Mouse (Mus musculus): ENCODE results near the gene Phldb2.

The Phldb2 gene

GRCm38 (mm10) chr16:45890471-45891200 lies 62.8 kb downstream of the Phldb2 start:
- DNase-seq, result peak; percentile 58 to 62

- peak in 1 of 2 experiments; percentile 41 for DNase-seq
Observed at GRCm38 (mm10) chr16:45889636-45890035, 63.8 kb downstream of the Phldb2 start.

- peak in 1 of 2 experiments; percentile 63 for DNase-seq
Observed at GRCm38 (mm10) chr16:45886599-45886998, 66.8 kb downstream of the Phldb2 start.

- peak; percentile 51 to 58 for DNase-seq
Observed at GRCm38 (mm10) chr16:45884194-45884593, 69.2 kb downstream of the Phldb2 start.

GRCm38 (mm10) chr16:45881177-45881832 lies 72.1 kb downstream of the Phldb2 start:
- DNase-seq, result peak; percentile 32 to 56

GRCm38 (mm10) chr16:45880101-45880751 lies 73.2 kb downstream of the Phldb2 start:
- DNase-seq, result no peak

- DNase-seq, result no peak
Observed at GRCm38 (mm10) chr16:45877739-45878138, 75.7 kb downstream of the Phldb2 start.

- DNase-seq, result peak; percentile 27 to 68
Observed at GRCm38 (mm10) chr16:45877171-45877570, 76.2 kb downstream of the Phldb2 start.

- peak; percentile 36 to 68 for DNase-seq
Observed at GRCm38 (mm10) chr16:45873397-45873796, 80.0 kb downstream of the Phldb2 start.

GRCm38 (mm10) chr16:45871286-45871976 lies 82.0 kb downstream of the Phldb2 start:
- peak; percentile 28 to 51 for DNase-seq

- DNase-seq, result no peak
Observed at GRCm38 (mm10) chr16:45870651-45871050, 82.7 kb downstream of the Phldb2 start.

GRCm38 (mm10) chr16:45869044-45869443 lies 84.4 kb downstream of the Phldb2 start:
- DNase-seq, result no peak

- no peak for DNase-seq
Observed at GRCm38 (mm10) chr16:45857277-45857863, 96.0 kb downstream of the Phldb2 start.

- no peak for DNase-seq
Observed at GRCm38 (mm10) chr16:45854499-45854898, 98.9 kb downstream of the Phldb2 start.

GRCm38 (mm10) chr16:45849045-45849444 lies 104.4 kb downstream of the Phldb2 start:
- no peak for DNase-seq

GRCm38 (mm10) chr16:45844875-45845274 lies 108.5 kb downstream of the Phldb2 start:
- DNase-seq, result peak; percentile 46 to 63

- DNase-seq, result peak; percentile 89 to 95
Observed at GRCm38 (mm10) chr16:45844049-45844780, 109.2 kb downstream of the Phldb2 start.

- peak; percentile 66 to 75 for DNase-seq
Observed at GRCm38 (mm10) chr16:45843351-45843891, 110.0 kb downstream of the Phldb2 start.

- DNase-seq, result peak in 1 of 2 experiments; percentile 37
Observed at GRCm38 (mm10) chr16:45842440-45842839, 111.0 kb downstream of the Phldb2 start.

- DNase-seq, result no peak
Observed at GRCm38 (mm10) chr16:45841806-45842205, 111.6 kb downstream of the Phldb2 start.

- DNase-seq, result no peak
Observed at GRCm38 (mm10) chr16:45841016-45841415, 112.4 kb downstream of the Phldb2 start.
